Mouse (Mus musculus) liver, postnatal 0 days (tissue): ENCODE measurements around the gene Msx1. TPM values are rescaled to one million over a fixed set of nuclear protein-coding genes. Genes with fewer than 3 reads are reported as not detected.

ENCODE experiments used
- ATAC-seq: fragments of 200-750 bp; cut with Nextera tagmentation; 2 replicates; pipeline ENCODE4 v1.8.0; 2017; ENCODE audit warnings: mild to moderate bottlenecking, moderate library complexity
- DNase-seq: peaks from one replicate; pipeline ENCODE4 v3.0.0-alpha.2; 2016
- H3K27ac ChIP-seq: fragments of 300-500 bp; sonication (generic); 2 replicates; pipeline ENCODE4 v1.5.1; 2014; ENCODE audit warnings: antibody characterized with exemption, moderate library complexity, mild to moderate bottlenecking, low read depth
- H3K27me3 ChIP-seq: fragments of 300-500 bp; sonication (generic); 2 replicates; pipeline ENCODE4 v1.6.1; 2014; ENCODE audit warnings: low read length, control low read depth, mixed read lengths; ENCODE audit not compliant: insufficient read depth
- H3K36me3 ChIP-seq: fragments of 300-500 bp; sonication (generic); replicated peaks from 2 replicates; pipeline ENCODE4 v1.6.1; 2014; ENCODE audit warnings: mild to moderate bottlenecking, control low read depth, low read length, moderate library complexity, mixed read lengths; ENCODE audit not compliant: insufficient read depth
- H3K4me1 ChIP-seq: fragments of 300-500 bp; sonication (generic); 2 replicates; pipeline ENCODE4 v1.6.1; 2014; ENCODE audit warnings: antibody characterized with exemption, mild to moderate bottlenecking, control low read depth; ENCODE audit not compliant: insufficient read depth
- H3K4me2 ChIP-seq: fragments of 300-500 bp; sonication (generic); 2 replicates; pipeline ENCODE4 v1.6.1; 2014; ENCODE audit warnings: low read depth, mild to moderate bottlenecking, low read length, moderate library complexity, mixed read lengths
- H3K4me3 ChIP-seq: fragments of 300-500 bp; sonication (generic); 2 replicates; pipeline ENCODE4 v1.5.1; 2014; ENCODE audit warnings: low read depth, low read length
- H3K9ac ChIP-seq: fragments of 300-500 bp; sonication (generic); replicated peaks from 2 replicates; pipeline ENCODE4 v1.6.1; 2014; ENCODE audit warnings: mild to moderate bottlenecking, moderate library complexity
- H3K9me3 ChIP-seq: fragments of 300-500 bp; sonication (generic); 2 replicates; pipeline ENCODE4 v1.6.1; 2016; ENCODE audit warnings: mild to moderate bottlenecking, control low read depth, low read length, mixed read lengths
- CTCF ChIP-seq: sonication (generic); IDR thresholded peaks from 2 replicates; pipeline ENCODE4 v1.5.1; 2016; ENCODE audit warnings: antibody characterized with exemption, low read depth
- EP300 ChIP-seq: IDR thresholded peaks from 2 replicates; pipeline ENCODE4 v1.6.1; 2016; ENCODE audit warnings: antibody characterized with exemption, low read depth, mild to moderate bottlenecking
- WGBS: fragments of 180-500 bp; shearing (Covaris S2); extraction: QIAGEN DNeasy Blood & Tissue Kit; methylation state at CpG from one replicate; pipeline ENCODE4 v1.1.7; 2014; ENCODE audit not compliant: insufficient replicate concordance; 5-methylcytosine and 5-hydroxymethylcytosine counted together
- polyA plus RNA-seq: library from polyadenylated mRNA; unstranded; fragments of >200 nt; fragmentation: Nextera tagmentation; extraction: Ambion mirVana; gene quantifications from 2 replicates; pipeline ENCODE4 v1.2.1, GENCODE M21; 2015

Msx1 gene
- polyA plus RNA-seq, 1 experiment from 2014 or later = not detected

DNA sequence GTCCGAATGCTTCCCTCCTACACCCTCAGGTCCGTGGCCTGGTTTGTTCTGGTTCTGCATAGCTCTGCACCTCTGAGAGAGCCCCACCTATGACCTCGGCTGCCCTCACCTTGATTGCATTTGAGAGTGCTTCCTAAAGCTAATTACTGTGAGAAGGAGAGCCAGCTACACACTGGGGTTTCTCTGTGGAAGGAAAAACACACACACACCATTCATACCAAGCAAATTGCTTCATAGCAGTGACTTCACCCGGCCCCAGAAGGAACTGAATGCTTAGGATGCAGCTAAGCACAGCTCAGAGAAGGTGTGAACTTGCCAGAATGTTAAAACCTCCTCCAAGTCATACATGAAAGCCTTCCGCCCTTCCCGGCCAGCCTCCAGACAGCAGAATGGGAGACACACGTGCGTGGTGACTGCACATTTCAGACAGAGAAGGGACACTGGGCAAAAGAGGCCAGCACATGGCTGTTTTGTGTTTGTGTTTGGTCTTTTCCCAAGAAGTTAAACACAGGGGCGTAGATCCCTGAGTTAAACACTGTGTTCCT lies 39.5 kb downstream of the Msx1 start:
- WGBS = 67% methylated on average over 9 of the region's 9 CpGs
- TF ChIP-seq CTCF = no peak
- no peak for TF ChIP-seq EP300

GRCm38 (mm10) chr5:37783306-37783705 lies 41.1 kb downstream of the Msx1 start:
- H3K4me1 ChIP-seq = no peaks in the 10 kb centered on the region
- no peaks in the 10 kb centered on the region for H3K27me3 ChIP-seq
- H3K4me2 ChIP-seq = no peak overlapping the region
- ATAC-seq (no peak), DNase-seq (no peak)
- H3K9ac ChIP-seq = no peak overlapping the region
- no peak overlapping the region for H3K27ac ChIP-seq
- no peaks in the 10 kb centered on the region for H3K9me3 ChIP-seq
- H3K36me3 ChIP-seq = no peaks in the 10 kb centered on the region
- H3K4me3 ChIP-seq = no peak overlapping the region
- TF ChIP-seq CTCF (no peak), EP300 (no peak)
- 63% methylated on average over 8 of the region's 8 CpGs for WGBS

More for the DNA sequence above, 39.5 kb downstream of the Msx1 start:
- Histone ChIP-seq H3K4me3 (no peak overlapping the region), H3K27ac (no peak overlapping the region), H3K4me1 (no peaks in the 10 kb centered on the region), H3K4me2 (no peak overlapping the region), H3K27me3 (no peaks in the 10 kb centered on the region), H3K9me3 (no peaks in the 10 kb centered on the region), H3K9ac (no peak overlapping the region), H3K36me3 (no peaks in the 10 kb centered on the region)
- no peak for ATAC-seq
- no peak for DNase-seq

- Histone ChIP-seq H3K9me3 (no peaks in the 10 kb centered on the region), H3K27ac (no peak overlapping the region), H3K4me3 (no peak overlapping the region), H3K4me1 (no peaks in the 10 kb centered on the region), H3K4me2 (no peak overlapping the region), H3K36me3 (no peaks in the 10 kb centered on the region), H3K27me3 (no peaks in the 10 kb centered on the region), H3K9ac (no peak overlapping the region)
- TF ChIP-seq CTCF = no peak
- no peak for TF ChIP-seq EP300
- WGBS = 50% methylated on average over 5 of the region's 5 CpGs
- DNase-seq = no peak
- no peak for ATAC-seq
These were observed 48.7 kb downstream of the Msx1 start for GRCm38 (mm10) chr5:37775681-37776080.

- Histone ChIP-seq H3K4me2 (no peak overlapping the region), H3K27ac (no peak overlapping the region), H3K9ac (no peak overlapping the region), H3K9me3 (no peaks in the 10 kb centered on the region), H3K4me3 (no peak overlapping the region), H3K4me1 (no peaks in the 10 kb centered on the region), H3K36me3 (no peaks in the 10 kb centered on the region), H3K27me3 (no peaks in the 10 kb centered on the region)
- no peak for ATAC-seq
- 71% methylated on average over 4 of the region's 4 CpGs for WGBS
- no peak for TF ChIP-seq EP300
- TF ChIP-seq CTCF = no peak
- no peak for DNase-seq
These were observed 50.4 kb downstream of the Msx1 start for GRCm38 (mm10) chr5:37774011-37774410.

- no peaks in the 10 kb centered on the region for H3K4me1 ChIP-seq
- no peaks in the 10 kb centered on the region for H3K27me3 ChIP-seq
- 70% methylated on average over 6 of the region's 6 CpGs for WGBS
- H3K36me3 ChIP-seq = no peaks in the 10 kb centered on the region
- ATAC-seq (no peak), DNase-seq (no peak)
- H3K4me2 ChIP-seq = no peak overlapping the region
- TF ChIP-seq CTCF (no peak), EP300 (no peak)
- H3K9ac ChIP-seq = no peak overlapping the region
- no peaks in the 10 kb centered on the region for H3K9me3 ChIP-seq
- no peak overlapping the region for H3K27ac ChIP-seq
- no peak overlapping the region for H3K4me3 ChIP-seq
These were observed 53.5 kb downstream of the Msx1 start for GRCm38 (mm10) chr5:37770870-37771269.

Other genes starting within 250 kb of the Msx1 start
- gene Stk32b, start 107.4 kb downstream of the Msx1 start, polyA plus RNA-seq = 0.05 and 0.09 TPM in 2 replicates
- not detected in 2 replicates for gene Cytl1, start 89.1 kb downstream of the Msx1 start, polyA plus RNA-seq
- 13.4 and 15.2 TPM in 2 replicates for gene Stx18, start 214.2 kb upstream of the Msx1 start, polyA plus RNA-seq